Mouse (Mus musculus) embryo, embryonic 11 days (tissue): ENCODE measurements around the gene Ube2r2.
A peak's percentile ranks its signal among the peaks of the same experiment; 100 is the strongest.

Source experiments
- DNase-seq: peaks from one replicate; pipeline ENCODE4 v3.0.0-alpha.2; 2015

The Ube2r2 gene

GRCm38 (mm10) chr4:41189809-41190208 lies 54.3 kb downstream of the Ube2r2 start:
- DNase-seq = no peak

- DNase-seq = no peak
These were observed 57.3 kb downstream of the Ube2r2 start for GRCm38 (mm10) chr4:41192544-41193512.

GRCm38 (mm10) chr4:41195328-41195727 lies 59.8 kb downstream of the Ube2r2 start:
- DNase-seq = no peak

- DNase-seq = no peak
These were observed 61.5 kb downstream of the Ube2r2 start for GRCm38 (mm10) chr4:41196861-41197610.

GRCm38 (mm10) chr4:41202135-41202534 lies 66.6 kb downstream of the Ube2r2 start:
- DNase-seq = no peak

- DNase-seq = no peak
These were observed 70.2 kb downstream of the Ube2r2 start for GRCm38 (mm10) chr4:41205751-41206150.

GRCm38 (mm10) chr4:41208050-41208449 lies 72.5 kb downstream of the Ube2r2 start:
- DNase-seq = no peak

GRCm38 (mm10) chr4:41225412-41225811 lies 89.9 kb downstream of the Ube2r2 start:
- DNase-seq = peak; percentile 10

- DNase-seq = peak; percentile 36
These were observed 90.8 kb downstream of the Ube2r2 start for GRCm38 (mm10) chr4:41226351-41226750.

- no peak for DNase-seq
These were observed 100.1 kb downstream of the Ube2r2 start for GRCm38 (mm10) chr4:41235621-41236020.

- no peak for DNase-seq
These were observed 105.4 kb downstream of the Ube2r2 start for GRCm38 (mm10) chr4:41240916-41241315.
